Mouse (Mus musculus): ENCODE results near the gene Cabp4.
"Not testable (repeated sequence)": the region's sequence is repeated elsewhere in the genome, so short reads cannot be mapped to it uniquely, and the experiment has no call there.

Gene Cabp4

DNA sequence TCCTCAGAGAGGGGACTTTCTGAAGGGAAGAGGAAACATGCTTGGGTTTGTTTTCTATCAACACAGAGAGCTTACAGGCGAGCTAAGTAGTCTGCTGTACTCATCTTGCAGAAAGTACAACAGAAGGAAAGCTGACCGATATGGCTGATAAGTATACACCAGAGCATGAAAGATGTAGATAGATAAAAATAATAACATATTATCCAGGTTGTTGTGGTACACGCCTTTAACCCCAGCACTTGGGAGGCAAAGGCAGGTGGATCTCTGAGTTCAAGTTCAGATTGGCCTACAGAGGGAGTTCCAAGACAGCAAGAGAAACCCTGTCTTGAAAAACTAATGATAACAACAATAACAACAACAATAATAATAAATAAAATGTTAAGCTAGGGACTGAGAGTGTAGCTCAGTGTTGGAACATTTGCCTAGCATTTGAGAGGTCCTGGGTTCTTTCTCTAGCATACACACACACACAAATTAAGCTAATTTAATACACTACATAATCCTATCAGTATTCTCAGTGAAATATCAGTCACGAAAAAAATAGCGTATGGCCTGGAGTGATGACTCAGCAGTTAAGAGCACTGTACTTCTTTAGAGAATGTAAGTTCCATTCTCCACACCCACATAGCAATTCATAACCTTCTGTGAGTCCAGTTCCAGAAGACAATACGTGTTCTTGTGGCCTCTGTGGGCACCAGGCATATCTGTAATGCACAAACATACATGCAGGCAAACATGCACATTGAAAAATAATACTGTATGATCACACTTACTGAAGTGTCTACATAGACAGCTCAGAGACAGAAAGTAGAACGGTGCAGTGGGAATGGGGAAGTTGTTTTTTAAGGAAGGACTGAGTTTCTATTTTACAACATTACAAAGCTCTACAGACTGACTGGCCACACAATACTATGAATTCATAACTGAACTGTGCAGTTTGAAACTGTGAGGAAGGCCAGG lies 21.1 kb downstream of the Cabp4 start:
- no peak for DNase-seq

- not testable (repeated sequence) for DNase-seq
These were observed 21.9 kb downstream of the Cabp4 start for GRCm38 (mm10) chr19:4121896-4122295.

DNA sequence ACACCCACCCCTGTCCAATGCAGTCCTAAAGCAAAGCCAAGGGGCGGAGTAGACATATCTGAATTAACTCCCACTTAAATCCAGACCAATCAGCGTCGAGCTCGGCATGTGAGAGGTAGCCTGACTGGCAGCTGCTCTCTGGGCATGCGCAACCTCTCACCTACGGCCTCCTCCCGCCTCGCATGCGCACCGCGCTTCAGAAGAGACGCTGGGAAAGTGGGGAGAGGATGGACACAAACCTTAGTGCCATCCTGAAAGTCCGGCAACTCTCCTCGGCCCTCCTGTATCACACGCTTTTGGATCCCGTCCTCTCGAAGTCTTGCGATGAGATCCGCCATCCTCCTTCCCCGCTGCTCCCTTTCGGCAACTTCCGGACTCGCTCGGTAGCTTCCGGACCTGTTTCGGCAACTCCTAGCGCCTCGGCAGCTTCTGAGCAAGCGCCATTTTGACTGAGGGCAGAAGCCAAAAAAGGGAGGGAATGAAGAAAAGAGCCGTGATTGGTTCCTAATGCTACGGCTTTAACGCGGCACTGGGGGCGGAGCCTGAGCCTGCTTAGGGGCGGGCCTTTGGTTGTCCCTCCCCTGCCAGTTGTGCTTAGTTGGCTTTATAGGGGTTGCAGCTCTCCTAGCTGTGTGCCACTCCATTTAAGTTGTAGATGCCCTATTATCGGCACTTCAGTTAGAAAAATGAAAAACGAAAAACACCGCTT lies 22.6 kb downstream of the Cabp4 start:
- peak; percentile 99 for DNase-seq

GRCm38 (mm10) chr19:4120496-4120895 lies 23.3 kb downstream of the Cabp4 start:
- DNase-seq: no peak

DNA sequence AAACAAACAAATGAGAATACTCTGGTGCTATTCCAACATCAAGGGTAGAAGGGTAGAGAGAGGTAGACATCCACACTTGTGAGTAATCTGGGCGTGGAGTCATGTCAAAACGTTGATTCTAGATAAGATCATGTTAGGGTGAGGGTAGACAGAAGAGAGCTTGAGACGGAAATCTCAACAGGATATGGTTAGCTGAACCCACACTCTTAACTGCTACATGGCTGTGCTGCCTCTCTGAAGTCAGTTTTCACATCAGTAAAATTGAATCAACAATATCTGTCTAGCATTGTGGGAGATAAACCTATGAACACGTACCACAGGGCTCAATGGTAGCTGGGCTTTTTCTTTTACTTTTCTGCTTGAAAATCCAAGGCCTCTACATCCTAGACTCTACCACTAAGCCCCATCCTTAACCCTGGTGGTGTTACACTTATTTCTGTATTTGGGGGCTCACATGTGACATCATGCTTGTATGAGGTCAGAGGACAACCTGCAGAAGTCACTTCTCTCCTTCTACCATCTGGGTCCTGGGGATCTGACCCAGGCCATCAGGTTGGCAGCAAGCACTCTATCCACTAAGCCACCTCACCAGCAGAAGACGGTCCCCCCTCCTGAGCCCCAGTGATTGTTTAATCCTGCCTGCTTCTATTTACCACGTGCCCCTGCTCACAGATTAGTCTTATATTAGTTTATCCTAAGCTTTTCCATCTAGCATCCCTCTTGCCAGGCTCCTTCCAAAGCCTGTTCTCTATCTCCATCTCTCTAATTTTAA lies 23.9 kb downstream of the Cabp4 start:
- peak; percentile 49 for DNase-seq

DNA sequence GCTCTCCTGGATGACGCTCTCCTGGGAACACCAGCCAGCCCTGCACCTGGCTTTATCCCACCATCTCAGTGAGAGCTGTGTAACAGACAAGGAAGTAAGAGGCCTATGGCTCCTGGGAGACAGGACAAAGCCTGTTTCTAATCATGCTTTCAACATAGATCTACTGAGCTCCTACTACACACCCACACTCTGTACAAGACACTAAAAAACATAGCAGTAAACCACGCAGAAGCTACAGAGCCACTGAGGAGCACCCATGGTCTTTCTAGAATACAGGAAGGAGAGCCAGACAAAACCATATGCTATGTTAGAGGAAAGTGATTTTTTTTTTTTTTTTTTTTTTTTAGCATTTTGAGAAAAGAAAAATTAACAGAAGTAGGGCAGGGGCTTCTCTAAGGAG lies 25.5 kb downstream of the Cabp4 start:
- DNase-seq: no peak

DNA sequence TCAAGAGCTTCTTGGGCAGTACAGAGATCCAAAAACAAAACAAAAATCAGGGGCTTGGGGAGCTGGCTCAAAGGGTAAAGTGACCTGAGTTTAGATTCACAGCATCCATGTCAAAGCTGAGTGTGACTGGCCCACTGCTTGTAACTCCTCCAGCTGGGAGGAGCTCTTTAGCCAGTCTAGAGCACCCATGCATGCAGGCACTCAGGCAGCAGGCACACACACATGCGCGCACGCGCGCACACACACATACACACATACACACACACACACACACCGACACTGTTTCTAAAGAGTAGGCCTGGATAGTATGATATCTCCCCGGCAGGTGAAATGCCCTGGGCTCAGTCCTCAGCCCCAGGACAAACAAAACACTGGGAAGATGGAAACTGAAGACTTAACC lies 26.8 kb downstream of the Cabp4 start:
- no peak for DNase-seq

DNA sequence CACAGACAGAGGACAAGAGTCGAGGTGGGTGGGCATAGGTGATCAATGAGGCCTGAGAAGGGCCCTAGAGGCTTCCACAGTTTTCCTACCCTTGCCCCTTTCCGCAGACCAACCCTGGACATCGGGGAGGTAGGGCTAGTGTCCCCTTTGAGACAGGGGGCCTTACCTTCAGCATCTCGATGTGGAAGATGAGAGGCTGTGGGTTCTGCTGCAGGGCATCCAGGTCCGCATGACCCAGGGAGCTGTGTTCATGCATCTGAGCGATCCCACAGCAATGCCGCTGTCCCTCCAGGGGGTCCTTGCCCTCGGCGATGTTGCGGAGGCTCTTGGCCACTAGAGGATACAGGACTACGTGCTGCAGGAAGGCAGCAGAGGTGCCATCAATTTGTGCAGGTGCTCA lies 28.0 kb downstream of the Cabp4 start:
- DNase-seq: no peak

- no peak for DNase-seq
These were observed 28.7 kb downstream of the Cabp4 start for GRCm38 (mm10) chr19:4115144-4115543.

DNA sequence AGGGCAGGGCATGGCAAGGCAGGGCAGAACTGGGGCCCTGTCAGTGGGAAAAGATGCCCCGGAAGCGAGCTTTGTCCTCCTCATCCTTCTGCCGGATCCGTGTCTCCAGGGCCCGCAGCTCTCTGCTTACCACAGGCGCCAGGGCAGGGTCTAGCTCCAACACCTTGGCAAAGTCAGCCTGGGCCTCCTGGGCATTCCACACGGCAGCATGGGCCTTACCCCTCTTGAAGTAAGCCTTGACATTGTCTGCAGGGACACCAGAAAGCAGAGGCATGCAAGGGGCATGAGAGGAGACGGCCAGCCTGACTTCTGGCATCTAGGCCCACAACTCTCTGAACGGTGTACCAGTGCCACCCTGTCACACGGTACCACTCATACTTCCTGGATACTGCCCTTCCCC lies 29.3 kb downstream of the Cabp4 start:
- DNase-seq: no peak

- peak; percentile 48 for DNase-seq
These were observed 30.0 kb downstream of the Cabp4 start for GRCm38 (mm10) chr19:4113806-4114230.

- DNase-seq: no peak
These were observed 30.5 kb downstream of the Cabp4 start for GRCm38 (mm10) chr19:4113186-4113805.

- DNase-seq: no peak
These were observed 31.5 kb downstream of the Cabp4 start for GRCm38 (mm10) chr19:4112063-4112960.

DNA sequence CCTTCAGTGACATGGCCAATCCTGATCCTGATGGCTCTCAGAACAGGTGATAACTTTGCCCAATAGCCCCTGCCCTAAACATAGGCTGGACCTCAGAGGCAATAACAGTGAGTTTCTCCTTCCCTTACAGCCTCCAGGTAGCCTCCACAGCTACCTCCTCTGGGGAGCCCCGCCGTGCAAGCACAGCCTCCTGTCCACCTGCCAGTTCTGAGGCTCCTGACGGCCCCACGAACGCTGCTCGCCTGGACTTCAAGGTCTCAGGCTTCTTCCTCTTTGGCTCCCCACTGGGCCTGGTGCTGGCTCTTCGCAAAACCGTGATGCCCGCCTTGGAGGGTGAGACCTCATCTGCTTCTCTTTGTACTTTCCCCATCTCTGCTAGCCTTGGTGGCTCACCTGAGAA lies 35.3 kb downstream of the Cabp4 start:
- no peak for DNase-seq

- DNase-seq: no peak
These were observed 37.2 kb downstream of the Cabp4 start for GRCm38 (mm10) chr19:4106654-4107053.

DNA sequence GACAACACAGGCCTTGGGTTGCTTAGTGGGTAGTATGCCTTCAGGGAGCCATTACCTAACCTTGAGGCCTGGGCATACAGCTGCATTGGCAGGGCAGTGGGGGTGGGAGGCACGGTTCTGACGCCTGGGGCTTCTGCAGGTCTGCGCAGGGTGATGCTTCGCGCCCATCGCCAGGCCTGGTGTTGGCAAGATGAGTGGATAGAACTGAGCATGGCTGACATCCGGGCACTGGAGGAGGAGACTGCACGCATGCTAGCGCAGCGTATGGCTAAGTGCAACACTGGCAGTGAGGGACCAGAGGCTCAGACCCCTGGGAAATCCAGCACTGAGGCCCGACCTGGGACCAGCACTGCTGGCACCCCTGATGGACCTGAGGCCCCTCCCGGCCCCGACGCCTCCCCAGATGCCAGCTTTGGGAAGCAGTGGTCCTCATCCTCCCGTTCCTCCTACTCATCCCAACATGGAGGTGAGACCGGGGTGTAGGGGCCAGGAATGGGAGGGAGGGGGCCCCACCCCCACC lies 39.1 kb downstream of the Cabp4 start:
- DNase-seq: no peak

GRCm38 (mm10) chr19:4103792-4104191 lies 40.0 kb downstream of the Cabp4 start:
- DNase-seq: peak; percentile 41

DNA sequence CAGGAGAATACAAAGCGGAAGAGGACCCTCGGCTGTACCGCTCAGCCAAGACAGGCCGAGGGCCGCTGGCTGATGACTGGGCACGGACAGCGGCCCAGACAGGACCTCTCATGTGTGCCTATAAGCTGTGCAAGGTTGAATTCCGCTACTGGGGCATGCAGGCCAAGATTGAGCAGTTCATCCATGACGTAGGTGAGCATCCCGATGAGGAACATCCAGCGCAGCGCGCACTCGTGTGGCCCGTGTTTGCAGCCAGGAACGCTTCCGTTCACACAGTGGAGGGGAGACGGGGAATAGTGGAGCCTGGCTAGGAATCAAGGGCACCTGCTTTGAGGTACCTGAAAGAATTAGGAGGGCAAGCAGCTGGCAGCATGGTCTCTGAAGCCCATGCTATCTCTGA lies 40.5 kb downstream of the Cabp4 start:
- DNase-seq: no peak

DNA sequence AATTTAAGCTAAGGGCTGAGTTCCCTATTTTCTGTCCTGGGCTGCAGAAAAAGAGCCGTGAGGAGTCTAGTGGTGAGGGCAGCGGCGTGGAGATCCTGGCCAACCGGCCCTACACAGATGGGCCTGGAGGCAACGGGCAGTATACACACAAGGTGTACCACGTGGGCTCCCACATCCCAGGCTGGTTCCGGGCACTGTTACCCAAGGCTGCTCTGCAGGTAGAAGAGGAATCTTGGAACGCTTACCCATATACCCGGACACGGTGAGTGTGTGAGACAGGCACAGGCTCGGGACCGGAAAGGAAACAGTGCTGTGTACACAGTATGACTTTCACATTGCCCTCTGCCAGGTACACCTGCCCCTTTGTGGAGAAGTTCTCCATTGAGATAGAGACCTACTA lies 41.2 kb downstream of the Cabp4 start:
- no peak for DNase-seq

DNA sequence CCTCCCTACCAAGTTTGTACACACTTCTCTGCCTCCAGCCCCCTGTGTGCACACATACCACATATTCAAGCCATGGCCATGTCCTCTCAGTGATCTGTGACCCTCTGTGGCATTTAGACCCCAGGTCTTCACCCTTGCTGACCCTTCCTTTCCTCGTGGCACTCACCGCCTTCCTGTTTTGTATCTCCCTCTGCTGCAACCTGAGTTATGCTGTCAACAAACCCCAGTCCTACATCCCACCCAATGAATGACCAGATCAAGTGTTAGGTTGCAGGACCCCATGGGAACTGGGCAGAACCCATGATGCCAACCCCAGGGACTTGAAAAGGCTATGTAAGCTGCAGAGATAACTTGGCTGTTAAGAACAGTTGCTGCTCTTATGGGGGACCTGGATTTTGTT lies 41.8 kb downstream of the Cabp4 start:
- DNase-seq: no peak

GRCm38 (mm10) chr19:4101466-4101865 lies 42.4 kb downstream of the Cabp4 start:
- DNase-seq: no peak
